Mouse (Mus musculus): ENCODE results near the gene Prc1.

DNA sequence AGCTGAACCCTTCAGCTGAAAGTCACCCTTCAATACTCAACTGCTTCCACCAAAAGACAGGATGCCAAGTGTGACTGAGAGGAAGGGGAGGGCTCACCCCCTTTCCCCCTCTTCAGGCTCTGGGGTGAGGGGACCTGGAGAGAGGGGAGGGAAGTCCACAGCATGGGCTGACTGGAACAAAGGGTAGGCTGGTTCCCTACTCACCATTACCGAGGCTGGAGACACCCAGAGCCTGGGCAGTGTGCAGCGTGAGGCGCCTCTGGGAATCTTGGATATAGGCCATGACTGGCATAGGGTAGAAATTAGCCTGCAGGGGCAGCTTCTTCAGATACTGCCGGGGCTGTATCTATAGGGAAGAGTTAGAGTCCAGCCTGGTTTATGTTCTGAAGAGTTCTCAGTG, 63.8 kb downstream of the Prc1 start:
- no peak for TF ChIP-seq CTCF (IDR thresholded peaks at IDR 0.05; ENCODE audit: borderline replicate concordance, control insufficient read depth, extremely low read depth, insufficient read depth, low read length, poor library complexity)
- no peak for TF ChIP-seq POLR2A (IDR thresholded peaks at IDR 0.05; ENCODE audit: control insufficient read depth, extremely low read depth, insufficient read depth, low read length, poor library complexity)

All from thymus, adult 2 months (tissue).